Mouse (Mus musculus): Measurements from ENCODE around the gene Mgmt.

DNA sequence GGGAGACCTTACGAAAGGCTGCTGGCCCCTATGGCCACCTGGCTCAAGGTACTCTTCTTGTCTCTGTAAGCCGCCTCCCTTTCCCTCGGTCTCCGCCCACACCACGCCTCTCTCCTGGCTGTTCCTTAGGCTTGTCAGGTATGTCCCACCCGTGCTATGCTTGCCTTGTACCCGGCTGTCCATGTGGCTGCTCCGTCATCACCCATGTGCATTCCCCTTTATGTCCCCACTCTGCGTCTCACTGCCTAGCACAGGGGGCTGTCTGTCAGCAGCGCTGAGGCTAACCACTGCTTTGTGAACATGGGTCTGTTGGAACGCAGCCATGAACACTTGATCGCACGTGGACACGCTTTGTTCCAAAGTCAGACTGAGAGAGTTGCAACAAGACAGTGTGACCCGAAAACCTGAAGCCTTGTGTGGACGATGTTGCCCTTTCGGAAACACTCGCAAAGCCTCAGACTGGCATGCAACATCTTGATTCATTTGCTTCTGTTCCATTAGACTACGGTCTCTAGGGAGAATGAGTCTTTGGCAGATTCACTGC, 115.4 kb downstream of the Mgmt start:
- TF ChIP-seq CTCF (IDR thresholded peaks at IDR 0.05; ENCODE audit: low read depth) (no peak), EP300 (IDR thresholded peaks at IDR 0.05; ENCODE audit: low read depth) (no peak)
